Mouse (Mus musculus) hindbrain, embryonic 14.5 days (tissue): ENCODE data around the gene Pik3c2b. TPM values are rescaled to one million over a fixed set of nuclear protein-coding genes. Genes with fewer than 3 reads are reported as not detected.

Source experiments
- ATAC-seq: fragments of 200-750 bp; cut with Nextera tagmentation; 2 replicates; pipeline ENCODE4 v1.8.0; 2017; ENCODE audit warnings: moderate number of reproducible peaks, mild to moderate bottlenecking, moderate TSS enrichment, moderate library complexity; ENCODE audit not compliant: low FRiP score
- DNase-seq: peaks from one replicate; pipeline ENCODE4 v3.0.0-alpha.2; 2015; ENCODE audit warnings: low spot score
- H3K27ac ChIP-seq: fragments of 300-500 bp; sonication (generic); 2 replicates; pipeline ENCODE4 v1.5.1; 2014; ENCODE audit warnings: mild to moderate bottlenecking, moderate library complexity
- H3K27me3 ChIP-seq: fragments of 300-500 bp; sonication (generic); 2 replicates; pipeline ENCODE4 v1.6.1; 2014; ENCODE audit warnings: mild to moderate bottlenecking, low read length, mixed read lengths; ENCODE audit not compliant: control insufficient read depth, insufficient read depth
- H3K36me3 ChIP-seq: fragments of 300-500 bp; sonication (generic); replicated peaks from 2 replicates; pipeline ENCODE4 v1.6.1; 2014; ENCODE audit not compliant: control insufficient read depth, insufficient read depth
- H3K4me1 ChIP-seq: fragments of 300-500 bp; sonication (generic); replicated peaks from 2 replicates; pipeline ENCODE4 v1.6.1; 2014; ENCODE audit warnings: antibody characterized with exemption, low read length, mixed read lengths; ENCODE audit not compliant: control insufficient read depth, insufficient read depth
- H3K4me2 ChIP-seq: fragments of 300-500 bp; sonication (generic); replicated peaks from 2 replicates; pipeline ENCODE4 v1.6.1; 2014; ENCODE audit warnings: mild to moderate bottlenecking, moderate library complexity
- H3K4me3 ChIP-seq: fragments of 300-500 bp; sonication (generic); replicated peaks from 2 replicates; pipeline ENCODE4 v1.5.1; 2014; ENCODE audit warnings: mild to moderate bottlenecking, low read length
- H3K9ac ChIP-seq: fragments of 300-500 bp; sonication (generic); 2 replicates; pipeline ENCODE4 v1.6.1; 2014
- H3K9me3 ChIP-seq: fragments of 300-500 bp; sonication (generic); 2 replicates; pipeline ENCODE4 v1.6.1; 2016; ENCODE audit warnings: low read length; ENCODE audit not compliant: control insufficient read depth
- WGBS: fragments of 180-500 bp; shearing (Covaris S2); extraction: QIAGEN DNeasy Blood & Tissue Kit; methylation state at CpG from one replicate; pipeline ENCODE4 v1.1.7; 2014; 5-methylcytosine and 5-hydroxymethylcytosine counted together
- polyA plus RNA-seq: library from polyadenylated mRNA; unstranded; fragments of >200 nt; fragmentation: Nextera tagmentation; extraction: Ambion mirVana; gene quantifications from 2 replicates; pipeline ENCODE4 v1.2.1, GENCODE M21; 2014

Gene Pik3c2b
- polyA plus RNA-seq, 1 experiment from 2014 or later: 14.8 TPM

DNA sequence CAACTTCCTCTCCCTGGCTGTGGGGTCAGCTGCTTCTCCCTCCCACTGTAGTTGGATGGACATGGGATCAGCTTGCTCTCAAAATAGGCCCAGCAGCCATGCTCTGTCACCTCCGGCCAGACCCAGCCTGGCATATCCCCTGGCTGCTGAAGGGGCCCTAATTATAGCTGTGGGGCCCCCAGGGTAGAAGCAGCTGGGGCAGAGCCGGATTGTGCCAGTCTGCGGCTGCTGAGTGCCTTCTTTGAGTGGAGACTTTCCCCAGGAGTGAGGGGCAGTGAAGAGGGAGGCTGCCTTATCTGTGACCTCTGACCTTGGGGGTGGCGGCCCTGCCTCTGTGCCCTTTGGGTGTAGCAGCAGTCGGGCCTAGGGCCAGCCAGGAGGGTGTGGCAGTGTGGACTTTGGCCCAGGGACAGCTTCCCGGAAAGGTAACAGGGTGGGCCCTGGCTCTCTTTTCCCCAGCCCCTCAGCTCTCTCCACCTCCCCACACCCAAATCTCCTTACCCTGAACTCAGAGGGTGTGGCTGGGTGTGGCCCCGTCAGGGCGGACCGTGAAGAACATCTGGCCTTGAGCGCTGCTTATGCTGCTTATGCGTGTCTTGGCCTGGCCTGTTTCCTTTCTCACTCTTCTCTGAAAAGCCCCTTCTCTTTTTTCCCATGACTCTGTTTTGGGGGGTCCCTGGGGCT, 38.6 kb downstream of the Pik3c2b start:
- H3K4me1 ChIP-seq: peaks cover 7% of the 10 kb centered on the region
- H3K27me3 ChIP-seq: no peaks in the 10 kb centered on the region
- ATAC-seq (no peak), DNase-seq (no peak)
- H3K9ac ChIP-seq: no peak overlapping the region
- 73% methylated on average over 11 of the region's 11 CpGs for WGBS
- H3K36me3 ChIP-seq: peaks cover 65% of the 10 kb centered on the region
- H3K27ac ChIP-seq: no peak overlapping the region
- H3K4me3 ChIP-seq: no peak overlapping the region
- H3K9me3 ChIP-seq: no peaks in the 10 kb centered on the region
- H3K4me2 ChIP-seq: no peak overlapping the region

DNA sequence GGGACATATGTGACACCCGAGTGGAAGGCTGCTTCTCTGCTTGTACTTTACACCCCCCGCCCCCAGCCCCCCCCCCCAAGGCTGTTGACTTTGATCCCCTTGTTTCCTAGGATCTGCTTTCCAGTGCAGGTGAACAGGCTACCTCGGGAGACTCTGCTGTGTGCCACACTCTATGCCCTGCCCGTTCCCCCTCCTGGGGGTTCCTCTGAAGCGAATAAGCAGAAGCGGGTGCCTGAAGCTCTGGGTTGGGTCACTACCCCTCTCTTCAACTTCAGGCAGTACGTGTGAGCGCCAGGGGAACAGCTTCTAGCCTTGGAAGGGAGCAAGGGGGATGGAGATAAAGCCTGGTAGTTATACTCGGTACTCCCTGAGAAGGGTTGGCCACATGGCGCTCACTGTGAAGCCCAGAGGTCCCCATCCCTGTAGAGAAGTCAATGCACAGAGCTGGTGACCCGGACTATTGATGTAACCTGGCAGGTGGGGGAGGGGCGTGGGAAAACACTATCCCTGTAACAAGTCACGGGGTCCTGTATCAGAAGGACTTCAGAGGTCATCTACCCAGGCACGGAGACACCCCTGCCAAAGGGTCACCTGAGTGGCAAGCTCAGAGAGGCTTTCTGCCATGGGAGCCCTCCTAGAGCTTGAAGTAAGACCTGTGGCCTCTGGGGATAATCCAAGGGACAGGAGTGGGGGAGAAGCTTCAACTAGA, 39.4 kb downstream of the Pik3c2b start:
- 82% methylated on average over 14 of the region's 14 CpGs for WGBS
- H3K27ac ChIP-seq: no peak overlapping the region
- peaks cover 65% of the 10 kb centered on the region for H3K36me3 ChIP-seq
- H3K4me3 ChIP-seq: no peak overlapping the region
- peaks cover 4% of the 10 kb centered on the region for H3K4me1 ChIP-seq
- H3K4me2 ChIP-seq: no peak overlapping the region
- ATAC-seq (no peak), DNase-seq (no peak)
- H3K27me3 ChIP-seq: no peaks in the 10 kb centered on the region
- no peak overlapping the region for H3K9ac ChIP-seq
- H3K9me3 ChIP-seq: no peaks in the 10 kb centered on the region

DNA sequence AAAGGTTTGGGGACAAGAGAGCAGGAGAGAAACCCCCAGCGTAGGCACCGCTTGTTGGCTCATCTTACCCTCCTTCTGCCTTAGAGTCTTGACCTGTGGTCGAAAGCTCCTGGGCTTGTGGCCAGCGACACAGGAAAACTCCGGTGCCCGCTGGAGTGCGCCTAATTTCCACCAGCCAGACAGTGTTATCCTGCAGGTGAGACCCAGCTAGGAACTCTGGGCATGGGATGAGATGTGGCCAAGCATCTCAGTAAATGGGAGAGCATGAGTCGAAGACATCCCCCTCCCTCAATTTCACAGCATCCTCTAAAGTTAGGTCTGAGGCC, 39.9 kb downstream of the Pik3c2b start:
- Histone ChIP-seq H3K9ac (no peak overlapping the region), H3K36me3 (peaks cover 69% of the 10 kb centered on the region), H3K4me2 (no peak overlapping the region), H3K4me1 (no peaks in the 10 kb centered on the region), H3K27me3 (no peaks in the 10 kb centered on the region), H3K27ac (no peak overlapping the region), H3K9me3 (no peaks in the 10 kb centered on the region), H3K4me3 (no peak overlapping the region)
- ATAC-seq: no peak
- 85% methylated on average over 8 of the region's 8 CpGs for WGBS
- DNase-seq: no peak

DNA sequence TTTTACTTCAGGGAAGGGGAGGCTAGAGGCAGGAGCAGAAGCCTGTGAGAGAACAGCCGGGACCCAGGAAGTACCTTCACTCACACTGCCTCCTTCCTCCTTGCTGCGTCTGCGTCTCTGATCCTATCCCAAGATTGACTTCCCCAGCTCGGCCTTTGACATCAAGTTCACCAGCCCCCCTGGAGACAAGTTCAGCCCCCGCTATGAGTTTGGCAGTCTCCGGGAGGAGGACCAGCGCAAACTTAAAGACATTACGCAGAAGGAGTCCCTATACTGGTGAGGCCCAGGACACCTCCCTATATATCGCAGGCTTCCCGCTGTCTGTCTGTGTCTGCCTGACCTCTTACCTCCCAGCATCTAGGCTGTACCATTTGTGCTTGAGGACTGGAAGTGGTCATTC, 41.3 kb downstream of the Pik3c2b start:
- Histone ChIP-seq H3K9ac (no peak overlapping the region), H3K9me3 (no peaks in the 10 kb centered on the region), H3K27me3 (no peaks in the 10 kb centered on the region), H3K4me2 (no peak overlapping the region), H3K36me3 (peaks cover 72% of the 10 kb centered on the region), H3K4me1 (no peaks in the 10 kb centered on the region), H3K4me3 (no peak overlapping the region), H3K27ac (no peak overlapping the region)
- ATAC-seq (no peak), DNase-seq (no peak)
- WGBS: 85% methylated on average over 10 of the region's 10 CpGs

DNA sequence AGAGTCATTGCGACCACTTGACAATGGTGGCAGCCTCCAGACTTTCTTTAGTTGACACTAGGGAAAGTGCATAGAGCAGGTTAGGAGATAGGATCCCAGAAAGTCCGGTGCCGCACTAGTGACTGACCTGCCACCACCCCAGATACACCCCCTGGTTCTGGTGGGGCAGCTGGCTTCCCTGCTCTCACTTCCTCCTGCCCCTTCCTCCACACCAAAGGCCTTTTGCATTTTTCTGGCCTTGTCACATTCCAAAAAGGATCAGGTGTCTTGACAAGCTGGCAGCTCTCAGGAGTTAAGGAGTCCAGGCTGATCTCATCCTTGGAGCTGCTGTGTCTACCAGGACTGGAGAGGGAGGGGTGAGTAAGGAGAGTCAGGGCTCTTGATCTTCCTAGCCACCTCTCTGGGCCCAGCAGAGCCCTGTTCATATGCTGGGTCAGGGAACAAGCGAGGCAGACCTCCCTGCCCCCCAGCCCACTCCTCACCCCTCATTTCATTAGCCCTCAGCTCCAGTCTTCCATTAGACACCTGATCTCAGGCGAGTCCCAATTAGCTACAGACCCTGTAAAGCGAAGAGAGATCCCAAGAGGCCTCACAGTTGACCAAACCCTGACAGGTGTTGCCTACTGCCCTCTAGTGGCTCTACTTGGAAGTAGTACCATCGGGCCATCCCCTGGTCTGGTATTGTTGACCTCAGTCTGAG, 41.9 kb downstream of the Pik3c2b start:
- no peak for ATAC-seq
- no peak overlapping the region for H3K27ac ChIP-seq

DNA sequence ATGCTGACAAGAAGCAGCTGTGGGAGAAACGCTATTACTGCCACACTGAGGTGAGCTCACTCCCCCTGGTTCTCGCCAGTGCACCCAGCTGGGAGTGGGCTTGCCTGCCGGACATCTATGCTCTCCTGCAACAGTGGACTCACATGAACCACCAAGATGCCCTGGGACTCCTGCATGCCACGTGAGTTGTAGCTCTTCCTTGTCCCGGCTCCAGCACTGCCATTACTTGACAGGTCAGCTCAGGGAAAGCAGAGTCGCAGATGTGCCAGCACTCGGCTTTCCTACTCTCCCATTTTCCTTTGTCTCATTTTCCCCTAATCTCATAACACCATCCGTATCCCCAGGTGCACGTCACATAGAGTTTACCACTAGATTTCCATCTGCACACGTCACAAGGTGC, 42.7 kb downstream of the Pik3c2b start:
- Histone ChIP-seq H3K4me3 (no peak overlapping the region), H3K9ac (no peak overlapping the region), H3K9me3 (no peaks in the 10 kb centered on the region), H3K4me1 (no peaks in the 10 kb centered on the region), H3K36me3 (peaks cover 71% of the 10 kb centered on the region), H3K27ac (no peak overlapping the region), H3K4me2 (no peak overlapping the region), H3K27me3 (no peaks in the 10 kb centered on the region)
- WGBS: 87% methylated on average over 10 of the region's 10 CpGs
- no peak for ATAC-seq
- DNase-seq: no peak

More for the DNA sequence above, 41.9 kb downstream of the Pik3c2b start:
- Histone ChIP-seq H3K4me3 (no peak overlapping the region), H3K4me1 (no peaks in the 10 kb centered on the region), H3K9me3 (no peaks in the 10 kb centered on the region), H3K36me3 (peaks cover 72% of the 10 kb centered on the region), H3K4me2 (no peak overlapping the region), H3K27me3 (no peaks in the 10 kb centered on the region), H3K9ac (no peak overlapping the region)
- peak; percentile 80 for DNase-seq
- 41% methylated on average over 7 of the region's 7 CpGs for WGBS

DNA sequence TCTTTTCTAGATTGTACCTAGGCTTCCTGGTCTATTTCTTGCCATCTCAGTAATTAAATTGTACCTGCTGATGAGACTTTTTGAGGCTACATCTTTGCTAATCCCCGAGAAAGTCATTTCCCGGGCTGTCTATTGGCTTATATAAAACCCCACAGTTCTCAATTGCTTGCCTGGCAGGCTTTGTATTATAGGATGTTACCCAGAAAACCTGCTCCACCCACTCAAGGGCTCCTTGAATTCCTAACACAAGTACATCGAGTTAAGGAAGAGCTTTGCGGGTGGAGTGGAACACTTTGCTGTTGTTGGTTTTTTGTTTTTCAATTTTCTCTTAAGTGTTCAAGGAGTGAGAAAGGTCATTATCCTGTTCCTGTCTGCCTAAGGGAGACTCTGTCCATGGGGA, 43.9 kb downstream of the Pik3c2b start:
- Histone ChIP-seq H3K27me3 (no peaks in the 10 kb centered on the region), H3K36me3 (peaks cover 79% of the 10 kb centered on the region)
- ATAC-seq: no peak

DNA sequence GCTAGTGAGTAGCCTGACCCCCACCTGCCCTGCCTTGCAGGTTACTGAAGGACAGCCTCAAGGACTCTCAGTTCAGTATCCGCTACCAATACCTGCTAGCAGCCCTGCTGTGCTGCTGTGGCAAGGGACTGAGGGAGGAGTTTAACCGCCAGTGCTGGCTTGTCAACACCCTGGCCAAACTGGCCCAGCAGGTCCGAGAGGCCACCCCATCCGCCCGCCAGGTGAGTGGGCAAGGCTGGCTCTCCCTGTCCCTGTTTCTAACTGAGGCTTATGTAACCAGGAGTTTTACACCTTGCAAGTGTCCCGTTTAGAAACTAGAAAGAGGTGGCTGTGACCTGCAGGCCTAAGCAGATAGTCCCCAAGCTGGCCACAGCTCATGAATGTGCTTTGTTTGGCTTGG, 45.2 kb downstream of the Pik3c2b start:
- H3K4me2 ChIP-seq: no peak overlapping the region
- H3K4me3 ChIP-seq: no peak overlapping the region
- H3K36me3 ChIP-seq: peaks cover 83% of the 10 kb centered on the region
- H3K27me3 ChIP-seq: no peaks in the 10 kb centered on the region
- H3K9me3 ChIP-seq: no peaks in the 10 kb centered on the region
- DNase-seq: no peak
- 86% methylated on average over 6 of the region's 6 CpGs for whole genome bisulfite sequencing
- no peak overlapping the region for H3K9ac ChIP-seq
- H3K4me1 ChIP-seq: no peaks in the 10 kb centered on the region
- no peak overlapping the region for H3K27ac ChIP-seq
- no peak for ATAC-seq

More for the DNA sequence above, 43.9 kb downstream of the Pik3c2b start:
- DNase-seq: no peak
- Histone ChIP-seq H3K9me3 (no peaks in the 10 kb centered on the region), H3K9ac (no peak overlapping the region), H3K4me1 (no peaks in the 10 kb centered on the region), H3K27ac (no peak overlapping the region), H3K4me2 (no peak overlapping the region), H3K4me3 (no peak overlapping the region)
- 92% methylated on average over 4 of the region's 4 CpGs for WGBS

DNA sequence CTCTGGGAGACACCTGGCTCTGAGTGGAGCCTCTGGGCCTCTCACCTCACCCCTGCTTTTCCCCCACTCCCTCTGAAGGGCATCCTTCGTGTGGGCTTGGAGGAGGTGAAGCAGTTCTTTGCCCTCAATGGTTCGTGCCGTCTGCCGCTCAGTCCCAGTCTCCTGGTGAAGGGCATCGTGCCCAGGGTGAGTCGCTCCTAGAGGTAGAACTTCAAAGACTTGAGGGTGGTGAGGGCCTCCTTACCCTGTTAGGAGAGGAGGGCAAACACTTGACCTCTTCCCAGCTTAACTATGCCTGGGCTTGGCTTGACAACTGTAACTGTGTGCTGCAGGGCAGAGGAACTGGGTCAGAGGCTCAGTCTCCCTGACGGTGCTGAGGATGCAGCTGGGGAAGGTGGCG, 46.0 kb downstream of the Pik3c2b start:
- peaks cover 91% of the 10 kb centered on the region for H3K36me3 ChIP-seq
- no peaks in the 10 kb centered on the region for H3K4me1 ChIP-seq
- H3K27ac ChIP-seq: no peak overlapping the region
- no peaks in the 10 kb centered on the region for H3K27me3 ChIP-seq
- H3K9me3 ChIP-seq: no peaks in the 10 kb centered on the region
- ATAC-seq: no peak
- WGBS: 91% methylated on average over 8 of the region's 8 CpGs
- no peak overlapping the region for H3K9ac ChIP-seq
- H3K4me2 ChIP-seq: no peak overlapping the region
- H3K4me3 ChIP-seq: no peak overlapping the region
- DNase-seq: no peak
